Mouse (Mus musculus) cerebellum, postnatal 14 days (tissue): ENCODE measurements around the gene Mtch2.

ENCODE experiments used
- DNase-seq, 2 experiments: peaks; one replicate each; pipeline ENCODE4 v3.0.0; 2021; ENCODE audit warnings: mixed read lengths in 2 of 2

Mtch2 gene

GRCm38 (mm10) chr2:90846955-90847680, at the start of gene Mtch2:
Gene Mtch2 (plus strand): TSS chr2:90847155.
- DNase-seq = peak; percentile 99 to 100

- DNase-seq = no peak
Observed at GRCm38 (mm10) chr2:90808241-90809126, 38.5 kb upstream of the Mtch2 start.

GRCm38 (mm10) chr2:90810751-90811150, 36.2 kb upstream of the Mtch2 start:
- DNase-seq = no peak

GRCm38 (mm10) chr2:90815266-90815665, 31.7 kb upstream of the Mtch2 start:
- no peak for DNase-seq

GRCm38 (mm10) chr2:90816144-90816543, 30.8 kb upstream of the Mtch2 start:
- no peak for DNase-seq

GRCm38 (mm10) chr2:90818710-90819109, 28.2 kb upstream of the Mtch2 start:
- no peak for DNase-seq

GRCm38 (mm10) chr2:90820894-90821293, 26.1 kb upstream of the Mtch2 start:
- no peak for DNase-seq

GRCm38 (mm10) chr2:90822978-90823377, 24.0 kb upstream of the Mtch2 start:
- peak in 1 of 2 experiments; percentile 41 for DNase-seq

- DNase-seq = peak; percentile 90 to 95
Observed at GRCm38 (mm10) chr2:90823781-90824180, 23.2 kb upstream of the Mtch2 start.

GRCm38 (mm10) chr2:90824528-90824927, 22.4 kb upstream of the Mtch2 start:
- peak in 1 of 2 experiments; percentile 46 for DNase-seq

GRCm38 (mm10) chr2:90825515-90826172, 21.3 kb upstream of the Mtch2 start:
- no peak for DNase-seq

GRCm38 (mm10) chr2:90828739-90829138, 18.2 kb upstream of the Mtch2 start:
- DNase-seq = peak; percentile 71 to 77

- no peak for DNase-seq
Observed at GRCm38 (mm10) chr2:90833502-90833901, 13.5 kb upstream of the Mtch2 start.

GRCm38 (mm10) chr2:90838621-90839020, 8.3 kb upstream of the Mtch2 start:
- no peak for DNase-seq

- no peak for DNase-seq
Observed at GRCm38 (mm10) chr2:90843666-90844065, 3.3 kb upstream of the Mtch2 start.

GRCm38 (mm10) chr2:90844262-90844661, 2.7 kb upstream of the Mtch2 start:
- DNase-seq = peak in 1 of 2 experiments; percentile 15

GRCm38 (mm10) chr2:90845234-90845633, 1.7 kb upstream of the Mtch2 start:
- DNase-seq = no peak

GRCm38 (mm10) chr2:90846171-90846570, 784 bp upstream of the Mtch2 start:
- DNase-seq = peak; percentile 32 to 49

GRCm38 (mm10) chr2:90846597-90846954, 379 bp upstream of the Mtch2 start:
- DNase-seq = no peak

- peak in 1 of 2 experiments; percentile 47 for DNase-seq
Observed at GRCm38 (mm10) chr2:90847681-90848050, 711 bp downstream of the Mtch2 start.

- no peak for DNase-seq
Observed at GRCm38 (mm10) chr2:90848331-90848730, 1.4 kb downstream of the Mtch2 start.

- peak; percentile 64 to 82 for DNase-seq
Observed at GRCm38 (mm10) chr2:90850401-90850800, 3.4 kb downstream of the Mtch2 start.

GRCm38 (mm10) chr2:90861486-90861885, 14.5 kb downstream of the Mtch2 start:
- no peak for DNase-seq
